Mouse (Mus musculus): ENCODE measurements around the gene Gm49450. TPM values are rescaled to one million over a fixed set of nuclear protein-coding genes. Genes with fewer than 3 reads are reported as not detected.

Gm49450 gene
- not detected for total RNA-seq (2022)

- DNase-seq (ENCODE audit: low spot score in 2 of 2), result peak; percentile 97 to 99
Observed at GRCm38 (mm10) chr15:98953401-98954356, at the start of gene Gm49450, which contains the start of gene Tuba1a. Gene Gm49450, minus strand, starts transcription at chr15:98953551. Gene Tuba1a, minus strand, starts transcription at chr15:98953703.

- DNase-seq (ENCODE audit: low spot score in 2 of 2), result no peak
Observed at GRCm38 (mm10) chr15:99001451-99001931, 48.1 kb upstream of the Gm49450 start.

- DNase-seq (ENCODE audit: low spot score in 2 of 2), result no peak
Observed at GRCm38 (mm10) chr15:99000535-99001283, 47.4 kb upstream of the Gm49450 start.

- DNase-seq (ENCODE audit: low spot score in 2 of 2), result no peak
Observed at GRCm38 (mm10) chr15:98998775-98999157, 45.4 kb upstream of the Gm49450 start.

GRCm38 (mm10) chr15:98997938-98998774 is 44.8 kb upstream of the Gm49450 start:
- no peak for DNase-seq (ENCODE audit: low spot score in 2 of 2)

GRCm38 (mm10) chr15:98996840-98997239 is 43.5 kb upstream of the Gm49450 start:
- no peak for DNase-seq (ENCODE audit: low spot score in 2 of 2)

GRCm38 (mm10) chr15:98994957-98995520 is 41.7 kb upstream of the Gm49450 start:
- no peak for DNase-seq (ENCODE audit: low spot score in 2 of 2)

- peak in 1 of 2 experiments; percentile 68 for DNase-seq (ENCODE audit: low spot score in 2 of 2)
Observed at GRCm38 (mm10) chr15:98993865-98994264, 40.5 kb upstream of the Gm49450 start.

- DNase-seq (ENCODE audit: low spot score in 2 of 2), result peak; percentile 86 to 92
Observed at GRCm38 (mm10) chr15:98993093-98993793, 39.9 kb upstream of the Gm49450 start.

- peak in 1 of 2 experiments; percentile 87 for DNase-seq (ENCODE audit: low spot score in 2 of 2)
Observed at GRCm38 (mm10) chr15:98992086-98992912, 38.9 kb upstream of the Gm49450 start.

- DNase-seq (ENCODE audit: low spot score in 2 of 2), result no peak
Observed at GRCm38 (mm10) chr15:98991540-98992050, 38.2 kb upstream of the Gm49450 start.

- no peak for DNase-seq (ENCODE audit: low spot score in 2 of 2)
Observed at GRCm38 (mm10) chr15:98990669-98991539, 37.6 kb upstream of the Gm49450 start.

GRCm38 (mm10) chr15:98989701-98990430 is 36.5 kb upstream of the Gm49450 start:
- no peak for DNase-seq (ENCODE audit: low spot score in 2 of 2)

- no peak for DNase-seq (ENCODE audit: low spot score in 2 of 2)
Observed at GRCm38 (mm10) chr15:98988787-98989186, 35.4 kb upstream of the Gm49450 start.

- DNase-seq (ENCODE audit: low spot score in 2 of 2), result no peak
Observed at GRCm38 (mm10) chr15:98987661-98988181, 34.4 kb upstream of the Gm49450 start.

- DNase-seq (ENCODE audit: low spot score in 2 of 2), result no peak
Observed at GRCm38 (mm10) chr15:98987077-98987630, 33.8 kb upstream of the Gm49450 start.
